Mouse (Mus musculus): ENCODE data around the gene Stk32c.

DNA sequence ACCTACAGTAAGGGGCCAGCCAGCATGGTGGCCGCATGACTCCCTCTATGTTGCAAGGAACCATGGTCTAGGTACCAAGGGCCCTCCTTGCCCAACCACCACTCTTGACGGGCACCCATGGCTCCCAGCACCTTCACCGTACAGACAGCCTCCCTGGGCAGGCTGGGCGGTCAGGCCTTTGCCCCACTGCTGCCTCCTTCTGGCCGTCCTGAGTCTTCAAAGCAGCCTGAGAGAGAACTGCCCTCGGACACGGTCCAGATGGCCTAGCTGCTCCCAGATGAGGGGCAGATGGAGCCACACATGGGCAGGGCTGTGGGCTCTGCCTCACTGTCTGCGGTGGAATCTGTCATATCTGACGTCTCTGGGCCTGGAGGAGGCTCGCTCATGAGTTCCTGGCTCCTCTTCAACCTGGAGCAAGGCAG lies 109.1 kb downstream of the Stk32c start:
- no peak for TF ChIP-seq CTCF (IDR thresholded peaks at IDR 0.05; ENCODE audit: extremely low read depth, insufficient read depth, low read length)
- TF ChIP-seq POLR2A (IDR thresholded peaks at IDR 0.05; ENCODE audit: extremely low read depth, insufficient read depth, low read length) = no peak
